9 mouse cellular contexts compared by ENCODE assay signal in genomic region chr19:53394552-53394951, GRCm38 (mm10). TPM values are rescaled to one million over a fixed set of nuclear protein-coding genes. Genes with fewer than 3 reads are reported as not detected.
DNase-seq lines count a peak whose midpoint lies in the region; ATAC-seq lines count a peak whose summit lies in the region.
"Had no signal": no experiment of that assay in that cellular context is flagged by ENCODE, and none has a peak within 500 bp of the region (broad histone marks: within the 10 kb centered on the region; RNA-seq: fewer than 3 reads in every experiment).

No protein-coding gene starts in this region.

- no peaks in the 10 kb centered on the region for H3K9me3 ChIP-seq in hindbrain, embryonic 11.5 days (ENCODE audit: control insufficient read depth, low read length)
- H3K9me3 ChIP-seq in hindbrain, embryonic 12.5 days (replicated peaks): no peaks in the 10 kb centered on the region

- intact Hi-C loops in left cerebral cortex, postnatal 4 days (cut with DNase I): loop anchor here (10.0 kb wide), 1 partner anchor 240 kb away; no protein-coding TSS in a partner anchor

- H3K4me3 ChIP-seq in hindbrain, embryonic 11.5 days (ENCODE audit: low read depth, low read length): no peak overlapping the region
- H3K4me3 ChIP-seq in hindbrain, embryonic 12.5 days: no peak overlapping the region

- H3K27me3 ChIP-seq in hindbrain, embryonic 11.5 days (ENCODE audit: control insufficient read depth, insufficient read depth, low read length): no peaks in the 10 kb centered on the region
- no peaks in the 10 kb centered on the region for H3K27me3 ChIP-seq in hindbrain, embryonic 12.5 days

- no peaks in the 10 kb centered on the region for H3K36me3 ChIP-seq in hindbrain, embryonic 11.5 days (ENCODE audit: control insufficient read depth, insufficient read depth, low read length)
- H3K36me3 ChIP-seq in hindbrain, embryonic 12.5 days: no peaks in the 10 kb centered on the region

- H3K9ac ChIP-seq in hindbrain, embryonic 11.5 days (ENCODE audit: low read depth, low read length): no peak overlapping the region
- no peak overlapping the region for H3K9ac ChIP-seq in hindbrain, embryonic 12.5 days

- WGBS in hindbrain, embryonic 11.5 days: 18% methylated on average over 7 of the region's 7 CpGs
- WGBS in hindbrain, embryonic 12.5 days: 19% methylated on average over 7 of the region's 7 CpGs

- no peak overlapping the region for H3K27ac ChIP-seq in hindbrain, embryonic 11.5 days (ENCODE audit: low read depth, low read length)
- no peak overlapping the region for H3K27ac ChIP-seq in hindbrain, embryonic 12.5 days

- ATAC-seq in hindbrain, embryonic 11.5 days (ENCODE audit: low FRiP score): no peak
- ATAC-seq in hindbrain, embryonic 12.5 days (ENCODE audit: low FRiP score): no peak
- ATAC-seq in megakaryocyte-erythroid progenitor cell, adult 5-6 weeks (replicated peaks; ENCODE audit: low FRiP score, low TSS enrichment, poor library complexity, severe bottlenecking): no peak

- H3K4me1 ChIP-seq in hindbrain, embryonic 11.5 days (replicated peaks; ENCODE audit: control insufficient read depth, insufficient read depth, low read length): no peaks in the 10 kb centered on the region; the same call in 1 of the 2 replicates
- H3K4me1 ChIP-seq in hindbrain, embryonic 12.5 days: peaks cover 6% of the 10 kb centered on the region

- peak; percentile 69 for DNase-seq in hindbrain, embryonic 11.5 days (ENCODE audit: low spot score)
- peak; percentile 34 for DNase-seq in urinary bladder, postnatal 14 days (ENCODE audit: low spot score)
- no peak for DNase-seq in urinary bladder, postnatal 25 days (ENCODE audit: low spot score)
- peak; percentile 51 for DNase-seq in embryo, embryonic 11.5 days (ENCODE audit: low read depth, low spot score)
- peak; percentile 24 for DNase-seq in left cerebral cortex, postnatal 4 days
- DNase-seq in telencephalon, adult 2 months (ENCODE audit: low read depth, low spot score): peak; percentile 29

- H3K4me2 ChIP-seq in hindbrain, embryonic 11.5 days (replicated peaks; ENCODE audit: low read depth, low read length): no peak overlapping the region
- H3K4me2 ChIP-seq in hindbrain, embryonic 12.5 days (replicated peaks): no peak overlapping the region

RNA-seq across cellular contexts. Expression of gene Smndc1, which starts 4.2 kb away (rescaled TPM):
- polyA plus RNA-seq in hindbrain, embryonic 11.5 days (2014; fragmentation: Nextera tagmentation; extraction: Ambion mirVana): 51.5 and 56.0 TPM in 2 replicates
- 40.9 and 41.4 TPM in 2 replicates for polyA plus RNA-seq in hindbrain, embryonic 12.5 days (2016; fragmentation: Nextera tagmentation; extraction: Ambion mirVana)
- total RNA-seq in left cerebral cortex, postnatal 4 days (2021): 10 to 100 TPM; 38.6 to 45.1 TPM
- 56.9 and 60.9 TPM in 2 replicates for total RNA-seq in megakaryocyte-erythroid progenitor cell, adult 5-6 weeks (2014; fragmentation: Nextera tagmentation)
- total RNA-seq in megakaryocyte-erythroid progenitor cell, adult 5-6 weeks (2017): 34.7 and 45.6 TPM in 2 replicates

RNA-seq across cellular contexts. Expression of gene Gm10197, which starts 23.0 kb away (rescaled TPM):
- polyA plus RNA-seq in hindbrain, embryonic 11.5 days (2014; fragmentation: Nextera tagmentation; extraction: Ambion mirVana): not detected in 2 replicates
- polyA plus RNA-seq in hindbrain, embryonic 12.5 days (2016; fragmentation: Nextera tagmentation; extraction: Ambion mirVana): not detected in 2 replicates
- total RNA-seq in left cerebral cortex, postnatal 4 days (2021): not detected
- total RNA-seq in megakaryocyte-erythroid progenitor cell, adult 5-6 weeks (2014; fragmentation: Nextera tagmentation): not detected in 2 replicates
- total RNA-seq in megakaryocyte-erythroid progenitor cell, adult 5-6 weeks (2017): not detected in 2 replicates
- polyA plus RNA-seq: lung, embryonic 16.5 days had no signal
